Mouse (Mus musculus) forebrain, embryonic 15.5 days (tissue): ENCODE data around the gene Abtb2. TPM values are rescaled to one million over a fixed set of nuclear protein-coding genes. Genes with fewer than 3 reads are reported as not detected.

Experiments used
- ATAC-seq: fragments of 200-750 bp; cut with Nextera tagmentation; replicated peaks from 2 replicates; pipeline ENCODE4 v1.8.0; 2017; ENCODE audit warnings: mild to moderate bottlenecking, moderate TSS enrichment, moderate library complexity
- H3K27ac ChIP-seq: fragments of 300-500 bp; sonication (generic); replicated peaks from 2 replicates; pipeline ENCODE4 v1.5.1; 2015; ENCODE audit warnings: mild to moderate bottlenecking, inconsistent platforms
- H3K27me3 ChIP-seq: fragments of 300-500 bp; sonication (generic); 2 replicates; pipeline ENCODE4 v1.6.1; 2015; ENCODE audit warnings: inconsistent platforms
- H3K36me3 ChIP-seq: fragments of 300-500 bp; sonication (generic); 2 replicates; pipeline ENCODE4 v1.6.1; 2015; ENCODE audit warnings: mild to moderate bottlenecking, inconsistent platforms
- H3K4me1 ChIP-seq: fragments of 300-500 bp; sonication (generic); 2 replicates; pipeline ENCODE4 v1.6.1; 2015; ENCODE audit warnings: inconsistent platforms
- H3K4me2 ChIP-seq: fragments of 300-500 bp; sonication (generic); replicated peaks from 2 replicates; pipeline ENCODE4 v1.6.1; 2015; ENCODE audit warnings: mild to moderate bottlenecking, inconsistent platforms
- H3K4me3 ChIP-seq: fragments of 300-500 bp; sonication (generic); 2 replicates; pipeline ENCODE4 v1.5.1; 2015; ENCODE audit warnings: mild to moderate bottlenecking, inconsistent platforms
- H3K9ac ChIP-seq: fragments of 300-500 bp; sonication (generic); replicated peaks from 2 replicates; pipeline ENCODE4 v1.6.1; 2015; ENCODE audit warnings: mild to moderate bottlenecking, inconsistent platforms
- H3K9me3 ChIP-seq: fragments of 300-500 bp; sonication (generic); 2 replicates; pipeline ENCODE4 v1.6.1; 2016; ENCODE audit warnings: inconsistent platforms
- WGBS: fragments of 180-500 bp; shearing (Covaris S2); methylation state at CpG from one replicate; pipeline ENCODE4 v1.1.7; 2015; ENCODE audit warnings: mixed read lengths; 5-methylcytosine and 5-hydroxymethylcytosine counted together
- polyA plus RNA-seq: library from polyadenylated mRNA; unstranded; fragments of >200 nt; fragmentation: Nextera tagmentation; extraction: Ambion mirVana; gene quantifications from 2 replicates; pipeline ENCODE4 v1.2.1, GENCODE M21; 2015

The Abtb2 gene
- polyA plus RNA-seq, 1 experiment from 2014 or later = 7.4 TPM

DNA sequence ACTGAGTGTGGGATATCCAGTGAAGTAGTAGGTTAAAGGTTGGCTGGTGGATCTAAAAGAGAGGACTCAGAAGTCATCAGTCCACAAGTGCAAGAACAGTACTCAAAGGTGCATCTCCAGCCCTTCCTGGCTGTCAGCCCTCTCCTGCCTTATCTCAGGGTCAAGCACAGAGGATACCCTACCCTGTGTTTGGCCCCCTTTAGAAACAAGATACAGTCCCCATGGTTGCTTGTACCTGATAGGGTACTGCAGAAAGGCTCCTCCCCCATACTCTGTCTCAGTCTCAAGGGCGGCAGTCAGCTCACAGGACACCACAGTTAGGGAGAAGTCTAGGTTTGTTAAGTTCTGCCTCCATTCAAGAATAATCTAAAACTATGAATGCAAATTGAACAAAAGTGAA lies 37.8 kb downstream of the Abtb2 start:
- Histone ChIP-seq H3K9me3 (no peaks in the 10 kb centered on the region), H3K4me2 (no peak overlapping the region), H3K4me3 (no peak overlapping the region), H3K27me3 (no peaks in the 10 kb centered on the region), H3K4me1 (peaks cover 15% of the 10 kb centered on the region), H3K9ac (no peak overlapping the region), H3K36me3 (no peaks in the 10 kb centered on the region), H3K27ac (no peak overlapping the region)
- 78% methylated on average over 1 of the region's 1 CpGs for WGBS
- no peak for ATAC-seq

- WGBS = 91% methylated on average over 4 of the region's 4 CpGs
- peaks cover 11% of the 10 kb centered on the region for H3K4me1 ChIP-seq
- H3K9me3 ChIP-seq = no peaks in the 10 kb centered on the region
- H3K4me2 ChIP-seq = no peak overlapping the region
- no peak overlapping the region for H3K4me3 ChIP-seq
- no peaks in the 10 kb centered on the region for H3K27me3 ChIP-seq
- no peak overlapping the region for H3K27ac ChIP-seq
- no peaks in the 10 kb centered on the region for H3K36me3 ChIP-seq
- no peak overlapping the region for H3K9ac ChIP-seq
- ATAC-seq = no peak
Observed at GRCm38 (mm10) chr2:103605805-103606498, 39.8 kb downstream of the Abtb2 start.

DNA sequence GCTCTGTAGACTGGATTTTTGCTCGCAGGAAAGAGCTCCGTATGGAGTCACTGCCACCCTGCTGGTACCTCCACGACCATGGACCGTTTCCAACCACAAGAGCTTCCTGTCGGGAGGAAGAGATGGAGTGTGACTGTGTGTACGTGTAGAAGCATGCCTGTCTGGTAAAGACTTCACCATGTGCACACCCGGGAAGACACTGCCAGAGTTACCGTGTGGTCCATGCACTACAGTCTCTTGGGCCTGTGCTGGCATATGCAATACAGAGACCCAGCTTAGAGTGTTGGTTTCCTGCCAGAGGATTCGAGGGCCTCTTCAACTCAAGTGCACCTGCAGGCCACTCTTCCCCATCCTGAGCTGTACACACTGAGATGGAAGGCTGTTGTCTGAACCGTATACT lies 41.8 kb downstream of the Abtb2 start:
- Histone ChIP-seq H3K4me2 (no peak overlapping the region), H3K27me3 (no peaks in the 10 kb centered on the region), H3K4me3 (no peak overlapping the region), H3K9me3 (no peaks in the 10 kb centered on the region), H3K4me1 (peaks cover 14% of the 10 kb centered on the region), H3K36me3 (no peaks in the 10 kb centered on the region), H3K9ac (no peak overlapping the region), H3K27ac (no peak overlapping the region)
- 74% methylated on average over 10 of the region's 10 CpGs for WGBS
- ATAC-seq = no peak

DNA sequence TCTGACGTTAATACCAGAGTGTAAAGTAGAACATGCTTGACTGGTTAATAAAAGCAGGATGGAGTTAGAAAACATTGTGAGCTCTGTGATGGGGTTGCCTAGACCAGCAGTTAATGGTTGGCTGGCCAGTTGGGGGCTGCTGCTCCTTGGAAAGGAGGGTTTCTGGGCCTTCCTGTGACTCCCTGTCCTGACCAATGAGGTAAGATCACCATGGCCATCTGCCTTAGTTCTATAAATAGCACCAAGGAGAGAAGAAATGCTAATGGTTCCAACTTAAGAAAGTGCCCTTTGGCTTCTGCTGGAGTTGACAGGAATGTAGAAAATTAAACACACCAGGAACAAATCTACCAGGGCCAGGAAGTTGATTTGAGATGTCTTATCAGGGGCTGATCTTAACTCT lies 42.8 kb downstream of the Abtb2 start:
- H3K27me3 ChIP-seq = no peaks in the 10 kb centered on the region
- WGBS = 28% methylated on average over 1 of the region's 1 CpGs
- ATAC-seq = no peak
- no peaks in the 10 kb centered on the region for H3K9me3 ChIP-seq
- H3K27ac ChIP-seq = no peak overlapping the region
- no peak overlapping the region for H3K4me3 ChIP-seq
- H3K4me1 ChIP-seq = peaks cover 14% of the 10 kb centered on the region
- H3K4me2 ChIP-seq = no peak overlapping the region
- no peaks in the 10 kb centered on the region for H3K36me3 ChIP-seq
- H3K9ac ChIP-seq = no peak overlapping the region

DNA sequence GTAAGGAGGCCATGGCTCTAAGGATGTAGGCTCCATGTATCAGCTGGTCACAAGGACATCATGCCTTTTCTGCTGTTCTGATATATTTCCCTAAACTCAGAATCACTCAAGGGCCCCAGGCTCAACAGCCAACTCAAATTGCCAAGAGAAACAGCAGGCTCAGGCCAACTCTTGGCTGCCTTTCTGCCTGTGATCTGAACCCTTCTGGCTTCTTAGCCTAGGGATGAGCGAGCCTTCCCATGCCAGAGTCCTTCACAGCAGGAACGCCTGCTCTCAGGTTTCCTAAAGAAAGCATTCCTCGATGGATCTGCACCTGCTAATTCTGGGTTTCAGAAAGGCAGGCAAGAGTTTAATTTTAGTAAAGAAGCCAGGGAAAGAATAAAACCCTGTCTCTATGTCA lies 43.4 kb downstream of the Abtb2 start:
- 30% methylated on average over 3 of the region's 3 CpGs for WGBS
- no peaks in the 10 kb centered on the region for H3K36me3 ChIP-seq
- no peak overlapping the region for H3K27ac ChIP-seq
- H3K4me2 ChIP-seq = no peak overlapping the region
- no peaks in the 10 kb centered on the region for H3K9me3 ChIP-seq
- no peaks in the 10 kb centered on the region for H3K27me3 ChIP-seq
- H3K9ac ChIP-seq = no peak overlapping the region
- no peak for ATAC-seq
- peaks cover 14% of the 10 kb centered on the region for H3K4me1 ChIP-seq
- H3K4me3 ChIP-seq = no peak overlapping the region

DNA sequence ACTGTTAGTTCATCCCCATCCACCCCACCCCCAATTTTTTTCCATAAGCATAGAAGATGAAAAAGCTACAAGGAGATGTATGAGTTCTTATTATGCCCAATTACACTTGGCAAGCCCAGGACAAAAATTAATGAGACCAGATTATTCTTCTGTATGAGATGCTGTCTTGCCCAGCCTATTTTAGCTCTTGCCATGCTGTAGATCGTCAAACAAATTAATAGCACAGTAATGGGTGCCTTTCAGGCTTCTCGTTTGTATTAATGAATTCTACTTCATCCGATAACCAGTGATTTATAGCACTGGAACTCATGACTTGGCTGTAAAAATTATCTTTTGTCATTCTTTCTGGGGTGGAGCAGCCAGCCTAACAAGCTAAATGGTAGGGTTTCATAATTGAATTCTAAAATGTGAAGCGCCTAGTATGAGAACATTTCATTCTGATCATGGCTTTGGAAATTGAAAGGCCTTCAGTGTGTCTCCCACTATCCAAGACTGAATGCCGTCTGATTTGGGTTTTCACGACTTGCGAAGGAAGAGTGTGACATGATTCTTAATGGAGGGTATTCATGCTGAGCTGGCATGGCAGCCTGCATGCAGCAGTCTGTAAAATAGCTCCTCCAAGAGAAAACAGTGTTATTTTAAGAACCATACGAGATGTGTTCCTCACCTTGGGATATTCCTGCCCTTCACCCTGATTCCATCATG lies 44.9 kb downstream of the Abtb2 start:
- no peaks in the 10 kb centered on the region for H3K36me3 ChIP-seq
- no peaks in the 10 kb centered on the region for H3K27me3 ChIP-seq
- H3K27ac ChIP-seq = no peak overlapping the region
- 35% methylated on average over 8 of the region's 8 CpGs for WGBS
- H3K9me3 ChIP-seq = no peaks in the 10 kb centered on the region
- no peak overlapping the region for H3K9ac ChIP-seq
- H3K4me3 ChIP-seq = no peak overlapping the region
- no peak overlapping the region for H3K4me2 ChIP-seq
- H3K4me1 ChIP-seq = peaks cover 14% of the 10 kb centered on the region
- peak; percentile 49; the same call in 1 of the 2 replicates for ATAC-seq

- Histone ChIP-seq H3K9ac (no peak overlapping the region), H3K36me3 (no peaks in the 10 kb centered on the region), H3K4me2 (no peak overlapping the region), H3K27ac (no peak overlapping the region), H3K9me3 (no peaks in the 10 kb centered on the region), H3K4me1 (peaks cover 14% of the 10 kb centered on the region), H3K4me3 (no peak overlapping the region), H3K27me3 (no peaks in the 10 kb centered on the region)
- ATAC-seq = no peak
- WGBS = 86% methylated on average over 3 of the region's 3 CpGs
Observed at GRCm38 (mm10) chr2:103613865-103614264, 47.8 kb downstream of the Abtb2 start.

GRCm38 (mm10) chr2:103615028-103615427 lies 48.9 kb downstream of the Abtb2 start:
- no peaks in the 10 kb centered on the region for H3K9me3 ChIP-seq
- H3K36me3 ChIP-seq = no peaks in the 10 kb centered on the region
- no peak overlapping the region for H3K27ac ChIP-seq
- H3K4me1 ChIP-seq = 0 out of 2 replicates have a peak, but pooled peaks cover 9% of the 10 kb centered on the region
- WGBS = 88% methylated on average over 5 of the region's 5 CpGs
- no peak for ATAC-seq
- H3K27me3 ChIP-seq = no peaks in the 10 kb centered on the region
- no peak overlapping the region for H3K4me2 ChIP-seq
- no peak overlapping the region for H3K9ac ChIP-seq
- no peak overlapping the region for H3K4me3 ChIP-seq

- Histone ChIP-seq H3K4me2 (no peak overlapping the region), H3K4me1 (no peaks in the 10 kb centered on the region), H3K9me3 (no peaks in the 10 kb centered on the region), H3K4me3 (no peak overlapping the region), H3K27ac (no peak overlapping the region), H3K36me3 (no peaks in the 10 kb centered on the region), H3K9ac (no peak overlapping the region), H3K27me3 (no peaks in the 10 kb centered on the region)
- no peak for ATAC-seq
Observed at GRCm38 (mm10) chr2:103618407-103618806, 52.3 kb downstream of the Abtb2 start.

- H3K27me3 ChIP-seq = no peaks in the 10 kb centered on the region
- 40% methylated on average over 4 of the region's 4 CpGs for WGBS
- no peak for ATAC-seq
Observed at GRCm38 (mm10) chr2:103622950-103623349, 56.8 kb downstream of the Abtb2 start.

GRCm38 (mm10) chr2:103625349-103625932 lies 59.3 kb downstream of the Abtb2 start:
- no peak overlapping the region for H3K9ac ChIP-seq
- under 1% methylated on average over 7 of the region's 7 CpGs for WGBS

More at GRCm38 (mm10) chr2:103622950-103623349, 56.8 kb downstream of the Abtb2 start:
- Histone ChIP-seq H3K4me2 (no peak overlapping the region), H3K9me3 (no peaks in the 10 kb centered on the region), H3K4me1 (peaks cover 12% of the 10 kb centered on the region), H3K36me3 (no peaks in the 10 kb centered on the region), H3K9ac (no peak overlapping the region), H3K4me3 (no peak overlapping the region), H3K27ac (no peak overlapping the region)

DNA sequence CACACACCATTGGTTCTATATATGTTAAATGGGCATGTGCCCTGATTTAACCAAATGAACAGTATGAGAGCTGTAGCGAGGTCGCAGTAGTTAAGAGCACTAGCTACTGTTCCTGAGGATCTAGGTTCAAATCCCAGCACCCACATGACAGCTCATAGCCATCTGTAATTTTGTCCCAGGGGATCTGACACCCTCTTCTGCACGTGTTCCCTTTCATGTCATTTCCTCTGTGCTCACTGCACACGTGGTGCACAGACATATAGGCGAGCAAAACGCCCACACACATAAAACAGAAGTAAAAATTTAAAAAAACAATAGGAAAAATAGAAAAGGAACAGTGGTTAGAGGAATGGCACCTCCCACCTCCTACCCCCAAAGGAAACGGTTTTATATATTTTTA lies 61.0 kb downstream of the Abtb2 start:
- Histone ChIP-seq H3K4me3 (no peak overlapping the region), H3K36me3 (no peaks in the 10 kb centered on the region), H3K27ac (no peak overlapping the region), H3K4me1 (peaks cover 12% of the 10 kb centered on the region), H3K27me3 (no peaks in the 10 kb centered on the region), H3K9ac (no peak overlapping the region), H3K4me2 (no peak overlapping the region), H3K9me3 (no peaks in the 10 kb centered on the region)
- WGBS = 82% methylated on average over 7 of the region's 7 CpGs
- no peak for ATAC-seq

More at GRCm38 (mm10) chr2:103625349-103625932, 59.3 kb downstream of the Abtb2 start:
- Histone ChIP-seq H3K27me3 (no peaks in the 10 kb centered on the region), H3K4me1 (peaks cover 12% of the 10 kb centered on the region), H3K4me2 (peak overlapping the region; percentile 17; the same call in 1 of the 2 replicates), H3K4me3 (no peak overlapping the region), H3K9me3 (no peaks in the 10 kb centered on the region), H3K27ac (peak overlapping the region; percentile 38; the same call in 1 of the 2 replicates), H3K36me3 (no peaks in the 10 kb centered on the region)
- ATAC-seq = peak; percentile 83
